Mouse (Mus musculus) stomach, embryonic 15.5 days (tissue): ENCODE results near the gene Cfap77. TPM values are rescaled to one million over a fixed set of nuclear protein-coding genes. Genes with fewer than 3 reads are reported as not detected.

Experiments
- ATAC-seq: fragments of 200-750 bp; cut with Nextera tagmentation; 2 replicates; pipeline ENCODE4 v1.8.0; 2017; ENCODE audit warnings: low read depth, moderate number of reproducible peaks, moderate TSS enrichment; ENCODE audit not compliant: insufficient read depth, low FRiP score
- H3K27ac ChIP-seq: fragments of 300-500 bp; sonication (generic); 2 replicates; pipeline ENCODE4 v1.5.1; 2015; ENCODE audit warnings: mild to moderate bottlenecking, inconsistent platforms
- H3K27me3 ChIP-seq: fragments of 300-500 bp; sonication (generic); replicated peaks from 2 replicates; pipeline ENCODE4 v1.6.1; 2015; ENCODE audit warnings: inconsistent platforms
- H3K36me3 ChIP-seq: fragments of 300-500 bp; sonication (generic); 2 replicates; pipeline ENCODE4 v1.6.1; 2015; ENCODE audit warnings: inconsistent platforms
- H3K4me1 ChIP-seq: fragments of 300-500 bp; sonication (generic); 2 replicates; pipeline ENCODE4 v1.6.1; 2015; ENCODE audit warnings: inconsistent platforms
- H3K4me2 ChIP-seq: fragments of 300-500 bp; sonication (generic); 2 replicates; pipeline ENCODE4 v1.6.1; 2015; ENCODE audit warnings: mild to moderate bottlenecking, inconsistent platforms
- H3K4me3 ChIP-seq: fragments of 300-500 bp; sonication (generic); replicated peaks from 2 replicates; pipeline ENCODE4 v1.5.1; 2015; ENCODE audit warnings: inconsistent platforms
- H3K9ac ChIP-seq: fragments of 300-500 bp; sonication (generic); 2 replicates; pipeline ENCODE4 v1.6.1; 2015; ENCODE audit warnings: inconsistent platforms
- H3K9me3 ChIP-seq: fragments of 300-500 bp; sonication (generic); 2 replicates; pipeline ENCODE4 v1.6.1; 2016; ENCODE audit warnings: inconsistent platforms
- WGBS: fragments of 180-500 bp; shearing (Covaris S2); methylation state at CpG from one replicate; pipeline ENCODE4 v1.1.7; 2015; 5-methylcytosine and 5-hydroxymethylcytosine counted together
- polyA plus RNA-seq: library from polyadenylated mRNA; unstranded; fragments of >200 nt; fragmentation: Nextera tagmentation; extraction: Ambion mirVana; gene quantifications from 2 replicates; pipeline ENCODE4 v1.2.1, GENCODE M21; 2015

Gene Cfap77
- polyA plus RNA-seq, 1 experiment from 2014 or later: 0.39 TPM

GRCm38 (mm10) chr2:29076226-29076625 is 21.4 kb upstream of the Cfap77 start:
- H3K27me3 ChIP-seq: no peaks in the 10 kb centered on the region
- no peak for ATAC-seq
- no peak overlapping the region for H3K4me3 ChIP-seq
- no peak overlapping the region for H3K27ac ChIP-seq
- WGBS: 81% methylated on average over 2 of the region's 2 CpGs
- peaks cover 52% of the 10 kb centered on the region for H3K36me3 ChIP-seq
- no peaks in the 10 kb centered on the region for H3K4me1 ChIP-seq
- H3K9ac ChIP-seq: no peak overlapping the region
- H3K9me3 ChIP-seq: no peaks in the 10 kb centered on the region
- H3K4me2 ChIP-seq: no peak overlapping the region

- Histone ChIP-seq H3K27ac (no peak overlapping the region), H3K36me3 (peaks cover 51% of the 10 kb centered on the region), H3K4me1 (no peaks in the 10 kb centered on the region), H3K4me2 (no peak overlapping the region), H3K9me3 (no peaks in the 10 kb centered on the region), H3K4me3 (no peak overlapping the region), H3K9ac (no peak overlapping the region), H3K27me3 (no peaks in the 10 kb centered on the region)
- 78% methylated on average over 11 of the region's 11 CpGs for WGBS
- ATAC-seq: no peak
Measured at GRCm38 (mm10) chr2:29075331-29076070, 20.6 kb upstream of the Cfap77 start.

- 90% methylated on average over 7 of the region's 7 CpGs for WGBS
- H3K27me3 ChIP-seq: no peaks in the 10 kb centered on the region
- ATAC-seq: no peak
- H3K9ac ChIP-seq: no peak overlapping the region
- H3K4me1 ChIP-seq: no peaks in the 10 kb centered on the region
- H3K27ac ChIP-seq: no peak overlapping the region
- H3K9me3 ChIP-seq: no peaks in the 10 kb centered on the region
- peaks cover 48% of the 10 kb centered on the region for H3K36me3 ChIP-seq
- H3K4me2 ChIP-seq: no peak overlapping the region
- no peak overlapping the region for H3K4me3 ChIP-seq
Measured at GRCm38 (mm10) chr2:29074676-29075075, 19.8 kb upstream of the Cfap77 start.

- Histone ChIP-seq H3K4me3 (no peak overlapping the region), H3K4me1 (peaks cover 2% of the 10 kb centered on the region; the same call in 1 of the 2 replicates), H3K36me3 (peaks cover 18% of the 10 kb centered on the region), H3K9ac (no peak overlapping the region), H3K27me3 (no peaks in the 10 kb centered on the region), H3K27ac (no peak overlapping the region), H3K9me3 (no peaks in the 10 kb centered on the region), H3K4me2 (no peak overlapping the region)
- WGBS: 56% methylated on average over 7 of the region's 7 CpGs
- ATAC-seq: peak; percentile 27; the same call in 1 of the 2 replicates
Measured at GRCm38 (mm10) chr2:29066410-29066809, 11.5 kb upstream of the Cfap77 start.

GRCm38 (mm10) chr2:29065796-29066195 is 10.9 kb upstream of the Cfap77 start:
- Histone ChIP-seq H3K9ac (no peak overlapping the region), H3K36me3 (peaks cover 12% of the 10 kb centered on the region; the same call in 1 of the 2 replicates), H3K4me2 (no peak overlapping the region), H3K27ac (no peak overlapping the region), H3K9me3 (no peaks in the 10 kb centered on the region), H3K4me3 (no peak overlapping the region), H3K4me1 (peaks cover 2% of the 10 kb centered on the region), H3K27me3 (no peaks in the 10 kb centered on the region)
- 89% methylated on average over 6 of the region's 6 CpGs for WGBS
- no peak for ATAC-seq

GRCm38 (mm10) chr2:29060135-29060597 is 5.3 kb upstream of the Cfap77 start, which contains the start of gene Ttf1:
TSS of gene Ttf1 (plus strand) at chr2:29060262.
- peak; percentile 94 for ATAC-seq
- no peaks in the 10 kb centered on the region for H3K27me3 ChIP-seq
- under 1% methylated on average over 41 of the region's 41 CpGs for WGBS
- peak within 1 kb of the TSS; percentile 70 for H3K4me3 ChIP-seq
- peak within 1 kb of the TSS; percentile 58 for H3K9ac ChIP-seq
- H3K27ac ChIP-seq: peak within 1 kb of the TSS; percentile 94
- peaks cover 2% of the 10 kb centered on the region for H3K4me1 ChIP-seq
- H3K36me3 ChIP-seq: no peaks in the 10 kb centered on the region
- H3K4me2 ChIP-seq: peak within 1 kb of the TSS; percentile 65
- H3K9me3 ChIP-seq: no peaks in the 10 kb centered on the region

GRCm38 (mm10) chr2:29054545-29054935 is 326 bp downstream of the Cfap77 start:
- Histone ChIP-seq H3K36me3 (no peaks in the 10 kb centered on the region), H3K9ac (peak overlapping the region; percentile 22; the same call in 1 of the 2 replicates), H3K4me2 (peak overlapping the region; percentile 82), H3K27me3 (no peaks in the 10 kb centered on the region; the same call in 1 of the 2 replicates), H3K4me1 (peaks cover 7% of the 10 kb centered on the region), H3K9me3 (no peaks in the 10 kb centered on the region), H3K27ac (no peak overlapping the region), H3K4me3 (peak overlapping the region; percentile 40)
- WGBS: under 1% methylated on average over 29 of the region's 30 CpGs
- peak; percentile 7; the same call in 1 of the 2 replicates for ATAC-seq

GRCm38 (mm10) chr2:29053802-29054544 is 893 bp downstream of the Cfap77 start:
- peak overlapping the region; percentile 82 for H3K4me2 ChIP-seq
- WGBS: 2% methylated on average over 20 of the region's 20 CpGs
- no peak; the same call in 1 of the 2 replicates for ATAC-seq
- peak overlapping the region; percentile 40 for H3K4me3 ChIP-seq
- peaks cover 7% of the 10 kb centered on the region for H3K4me1 ChIP-seq
- 0 out of 2 replicates have a peak overlapping the region, but pooled peaks have one; percentile 22 for H3K9ac ChIP-seq
- no peaks in the 10 kb centered on the region for H3K36me3 ChIP-seq
- no peak overlapping the region for H3K27ac ChIP-seq
- H3K9me3 ChIP-seq: no peaks in the 10 kb centered on the region
- H3K27me3 ChIP-seq: no peaks in the 10 kb centered on the region; the same call in 1 of the 2 replicates

- Histone ChIP-seq H3K9ac (no peak overlapping the region), H3K4me1 (peaks cover 7% of the 10 kb centered on the region), H3K36me3 (no peaks in the 10 kb centered on the region), H3K27ac (no peak overlapping the region), H3K27me3 (peaks cover under 1% of the 10 kb centered on the region; the same call in 1 of the 2 replicates), H3K9me3 (no peaks in the 10 kb centered on the region), H3K4me3 (no peak overlapping the region), H3K4me2 (no peak overlapping the region)
- 27% methylated on average over 4 of the region's 4 CpGs for WGBS
- no peak for ATAC-seq
Measured at GRCm38 (mm10) chr2:29052943-29053454, 1.9 kb downstream of the Cfap77 start.

GRCm38 (mm10) chr2:29051932-29052331 is 2.9 kb downstream of the Cfap77 start:
- ATAC-seq: no peak
- H3K36me3 ChIP-seq: no peaks in the 10 kb centered on the region
- no peak overlapping the region for H3K9ac ChIP-seq
- H3K27me3 ChIP-seq: peaks cover 2% of the 10 kb centered on the region; the same call in 1 of the 2 replicates
- WGBS: 44% methylated on average over 5 of the region's 5 CpGs
- no peaks in the 10 kb centered on the region for H3K9me3 ChIP-seq
- H3K4me3 ChIP-seq: no peak overlapping the region
- no peak overlapping the region for H3K27ac ChIP-seq
- no peak overlapping the region for H3K4me2 ChIP-seq
- H3K4me1 ChIP-seq: peaks cover 7% of the 10 kb centered on the region

GRCm38 (mm10) chr2:29046151-29046550 is 8.7 kb downstream of the Cfap77 start:
- Histone ChIP-seq H3K4me3 (no peak overlapping the region), H3K27me3 (peaks cover 9% of the 10 kb centered on the region; the same call in 1 of the 2 replicates), H3K4me1 (no peaks in the 10 kb centered on the region), H3K36me3 (no peaks in the 10 kb centered on the region), H3K9me3 (no peaks in the 10 kb centered on the region), H3K27ac (no peak overlapping the region), H3K9ac (no peak overlapping the region), H3K4me2 (no peak overlapping the region)
- 51% methylated on average over 16 of the region's 16 CpGs for WGBS
- ATAC-seq: no peak
